Mouse (Mus musculus): ENCODE data around the gene Xdh. TPM values are rescaled to one million over a fixed set of nuclear protein-coding genes. Genes with fewer than 3 reads are reported as not detected.

Gene Xdh
- polyA plus RNA-seq, 1 experiment from 2014 or later = 8.0 TPM

- no peak overlapping the region for H3K4me2 ChIP-seq (ENCODE audit: low read depth, low read length)
Measured at GRCm38 (mm10) chr17:73881295-73881694, 68.7 kb downstream of the Xdh start.

GRCm38 (mm10) chr17:73880286-73880685 lies 69.7 kb downstream of the Xdh start:
- ATAC-seq (ENCODE audit: insufficient read depth, low FRiP score) = no peak
- Histone ChIP-seq H3K9me3 (replicated peaks; ENCODE audit: control insufficient read depth, low read length) (no peaks in the 10 kb centered on the region), H3K9ac (ENCODE audit: low read length) (no peak overlapping the region), H3K4me2 (ENCODE audit: low read depth, low read length) (no peak overlapping the region), H3K36me3 (ENCODE audit: control insufficient read depth, insufficient read depth, low read length) (no peaks in the 10 kb centered on the region), H3K4me1 (ENCODE audit: control insufficient read depth, insufficient read depth, low read length) (no peaks in the 10 kb centered on the region), H3K27me3 (ENCODE audit: control insufficient read depth, insufficient read depth, low read length) (no peaks in the 10 kb centered on the region), H3K4me3 (replicated peaks; ENCODE audit: low read length) (no peak overlapping the region), H3K27ac (ENCODE audit: low read length) (no peak overlapping the region)
- 74% methylated on average over 6 of the region's 6 CpGs for WGBS

More at GRCm38 (mm10) chr17:73881295-73881694, 68.7 kb downstream of the Xdh start:
- Histone ChIP-seq H3K9me3 (replicated peaks; ENCODE audit: control insufficient read depth, low read length) (no peaks in the 10 kb centered on the region), H3K4me1 (ENCODE audit: control insufficient read depth, insufficient read depth, low read length) (no peaks in the 10 kb centered on the region), H3K36me3 (ENCODE audit: control insufficient read depth, insufficient read depth, low read length) (no peaks in the 10 kb centered on the region), H3K9ac (ENCODE audit: low read length) (no peak overlapping the region), H3K4me3 (replicated peaks; ENCODE audit: low read length) (no peak overlapping the region), H3K27ac (ENCODE audit: low read length) (no peak overlapping the region), H3K27me3 (ENCODE audit: control insufficient read depth, insufficient read depth, low read length) (no peaks in the 10 kb centered on the region)
- WGBS = 49% methylated on average over 6 of the region's 6 CpGs
- no peak for ATAC-seq (ENCODE audit: insufficient read depth, low FRiP score)

- H3K4me1 ChIP-seq (ENCODE audit: control insufficient read depth, insufficient read depth, low read length) = no peaks in the 10 kb centered on the region
- H3K9me3 ChIP-seq (replicated peaks; ENCODE audit: control insufficient read depth, low read length) = no peaks in the 10 kb centered on the region
- no peak for ATAC-seq (ENCODE audit: insufficient read depth, low FRiP score)
- no peaks in the 10 kb centered on the region for H3K27me3 ChIP-seq (ENCODE audit: control insufficient read depth, insufficient read depth, low read length)
- WGBS = 90% methylated on average over 10 of the region's 10 CpGs
- H3K36me3 ChIP-seq (ENCODE audit: control insufficient read depth, insufficient read depth, low read length) = no peaks in the 10 kb centered on the region
- no peak overlapping the region for H3K4me2 ChIP-seq (ENCODE audit: low read depth, low read length)
- H3K9ac ChIP-seq (ENCODE audit: low read length) = no peak overlapping the region
- H3K4me3 ChIP-seq (replicated peaks; ENCODE audit: low read length) = no peak overlapping the region
- H3K27ac ChIP-seq (ENCODE audit: low read length) = no peak overlapping the region
Measured at GRCm38 (mm10) chr17:73879262-73879916, 70.6 kb downstream of the Xdh start.

GRCm38 (mm10) chr17:73875674-73876073 lies 74.3 kb downstream of the Xdh start:
- Histone ChIP-seq H3K36me3 (ENCODE audit: control insufficient read depth, insufficient read depth, low read length) (no peaks in the 10 kb centered on the region), H3K4me3 (replicated peaks; ENCODE audit: low read length) (no peak overlapping the region), H3K27ac (ENCODE audit: low read length) (no peak overlapping the region), H3K9me3 (replicated peaks; ENCODE audit: control insufficient read depth, low read length) (no peaks in the 10 kb centered on the region), H3K4me1 (ENCODE audit: control insufficient read depth, insufficient read depth, low read length) (no peaks in the 10 kb centered on the region), H3K27me3 (ENCODE audit: control insufficient read depth, insufficient read depth, low read length) (no peaks in the 10 kb centered on the region), H3K9ac (ENCODE audit: low read length) (no peak overlapping the region), H3K4me2 (ENCODE audit: low read depth, low read length) (no peak overlapping the region)
- no peak for ATAC-seq (ENCODE audit: insufficient read depth, low FRiP score)
- WGBS = 82% methylated on average over 7 of the region's 7 CpGs

GRCm38 (mm10) chr17:73875268-73875667 lies 74.7 kb downstream of the Xdh start:
- Histone ChIP-seq H3K4me1 (ENCODE audit: control insufficient read depth, insufficient read depth, low read length) (no peaks in the 10 kb centered on the region), H3K36me3 (ENCODE audit: control insufficient read depth, insufficient read depth, low read length) (no peaks in the 10 kb centered on the region), H3K4me2 (ENCODE audit: low read depth, low read length) (no peak overlapping the region), H3K27me3 (ENCODE audit: control insufficient read depth, insufficient read depth, low read length) (no peaks in the 10 kb centered on the region), H3K4me3 (replicated peaks; ENCODE audit: low read length) (no peak overlapping the region), H3K27ac (ENCODE audit: low read length) (no peak overlapping the region), H3K9me3 (replicated peaks; ENCODE audit: control insufficient read depth, low read length) (no peaks in the 10 kb centered on the region), H3K9ac (ENCODE audit: low read length) (no peak overlapping the region)
- whole genome bisulfite sequencing = 79% methylated on average over 4 of the region's 4 CpGs
- no peak for ATAC-seq (ENCODE audit: insufficient read depth, low FRiP score)

- no peak overlapping the region for H3K9ac ChIP-seq (ENCODE audit: low read length)
- H3K36me3 ChIP-seq (ENCODE audit: control insufficient read depth, insufficient read depth, low read length) = no peaks in the 10 kb centered on the region
- no peak overlapping the region for H3K27ac ChIP-seq (ENCODE audit: low read length)
- H3K4me2 ChIP-seq (ENCODE audit: low read depth, low read length) = no peak overlapping the region
- H3K9me3 ChIP-seq (replicated peaks; ENCODE audit: control insufficient read depth, low read length) = no peaks in the 10 kb centered on the region
- no peak overlapping the region for H3K4me3 ChIP-seq (replicated peaks; ENCODE audit: low read length)
- no peaks in the 10 kb centered on the region for H3K4me1 ChIP-seq (ENCODE audit: control insufficient read depth, insufficient read depth, low read length)
- no peak for ATAC-seq (ENCODE audit: insufficient read depth, low FRiP score)
- 88% methylated on average over 14 of the region's 14 CpGs for WGBS
- H3K27me3 ChIP-seq (ENCODE audit: control insufficient read depth, insufficient read depth, low read length) = no peaks in the 10 kb centered on the region
Measured at GRCm38 (mm10) chr17:73870956-73871605, 78.9 kb downstream of the Xdh start.

- H3K27me3 ChIP-seq (ENCODE audit: control insufficient read depth, insufficient read depth, low read length) = no peaks in the 10 kb centered on the region
Measured at GRCm38 (mm10) chr17:73869008-73869685, 80.8 kb downstream of the Xdh start.

GRCm38 (mm10) chr17:73853717-73854116 lies 96.3 kb downstream of the Xdh start:
- Histone ChIP-seq H3K36me3 (ENCODE audit: control insufficient read depth, insufficient read depth, low read length) (no peaks in the 10 kb centered on the region), H3K9me3 (replicated peaks; ENCODE audit: control insufficient read depth, low read length) (no peaks in the 10 kb centered on the region), H3K27me3 (ENCODE audit: control insufficient read depth, insufficient read depth, low read length) (no peaks in the 10 kb centered on the region), H3K9ac (ENCODE audit: low read length) (no peak overlapping the region), H3K4me1 (ENCODE audit: control insufficient read depth, insufficient read depth, low read length) (no peaks in the 10 kb centered on the region), H3K4me3 (replicated peaks; ENCODE audit: low read length) (no peak overlapping the region), H3K27ac (ENCODE audit: low read length) (no peak overlapping the region), H3K4me2 (ENCODE audit: low read depth, low read length) (no peak overlapping the region)
- 66% methylated on average over 4 of the region's 4 CpGs for WGBS
- ATAC-seq (ENCODE audit: insufficient read depth, low FRiP score) = no peak

More at GRCm38 (mm10) chr17:73869008-73869685, 80.8 kb downstream of the Xdh start:
- H3K9ac ChIP-seq (ENCODE audit: low read length) = no peak overlapping the region
- 92% methylated on average over 9 of the region's 9 CpGs for WGBS
- H3K9me3 ChIP-seq (replicated peaks; ENCODE audit: control insufficient read depth, low read length) = no peaks in the 10 kb centered on the region
- H3K4me2 ChIP-seq (ENCODE audit: low read depth, low read length) = no peak overlapping the region
- no peak overlapping the region for H3K27ac ChIP-seq (ENCODE audit: low read length)
- H3K4me1 ChIP-seq (ENCODE audit: control insufficient read depth, insufficient read depth, low read length) = no peaks in the 10 kb centered on the region
- no peak for ATAC-seq (ENCODE audit: insufficient read depth, low FRiP score)
- H3K36me3 ChIP-seq (ENCODE audit: control insufficient read depth, insufficient read depth, low read length) = no peaks in the 10 kb centered on the region
- no peak overlapping the region for H3K4me3 ChIP-seq (replicated peaks; ENCODE audit: low read length)

GRCm38 (mm10) chr17:73853041-73853440 lies 97.0 kb downstream of the Xdh start:
- Histone ChIP-seq H3K9me3 (replicated peaks; ENCODE audit: control insufficient read depth, low read length) (no peaks in the 10 kb centered on the region), H3K4me3 (replicated peaks; ENCODE audit: low read length) (no peak overlapping the region), H3K4me2 (ENCODE audit: low read depth, low read length) (no peak overlapping the region), H3K27ac (ENCODE audit: low read length) (no peak overlapping the region), H3K4me1 (ENCODE audit: control insufficient read depth, insufficient read depth, low read length) (no peaks in the 10 kb centered on the region), H3K9ac (ENCODE audit: low read length) (no peak overlapping the region), H3K27me3 (ENCODE audit: control insufficient read depth, insufficient read depth, low read length) (no peaks in the 10 kb centered on the region), H3K36me3 (ENCODE audit: control insufficient read depth, insufficient read depth, low read length) (no peaks in the 10 kb centered on the region)
- no peak for ATAC-seq (ENCODE audit: insufficient read depth, low FRiP score)
- WGBS = 64% methylated on average over 11 of the region's 11 CpGs
